Comparison of ENCODE assay signal across 8 mouse cellular contexts in the genomic region with DNA sequence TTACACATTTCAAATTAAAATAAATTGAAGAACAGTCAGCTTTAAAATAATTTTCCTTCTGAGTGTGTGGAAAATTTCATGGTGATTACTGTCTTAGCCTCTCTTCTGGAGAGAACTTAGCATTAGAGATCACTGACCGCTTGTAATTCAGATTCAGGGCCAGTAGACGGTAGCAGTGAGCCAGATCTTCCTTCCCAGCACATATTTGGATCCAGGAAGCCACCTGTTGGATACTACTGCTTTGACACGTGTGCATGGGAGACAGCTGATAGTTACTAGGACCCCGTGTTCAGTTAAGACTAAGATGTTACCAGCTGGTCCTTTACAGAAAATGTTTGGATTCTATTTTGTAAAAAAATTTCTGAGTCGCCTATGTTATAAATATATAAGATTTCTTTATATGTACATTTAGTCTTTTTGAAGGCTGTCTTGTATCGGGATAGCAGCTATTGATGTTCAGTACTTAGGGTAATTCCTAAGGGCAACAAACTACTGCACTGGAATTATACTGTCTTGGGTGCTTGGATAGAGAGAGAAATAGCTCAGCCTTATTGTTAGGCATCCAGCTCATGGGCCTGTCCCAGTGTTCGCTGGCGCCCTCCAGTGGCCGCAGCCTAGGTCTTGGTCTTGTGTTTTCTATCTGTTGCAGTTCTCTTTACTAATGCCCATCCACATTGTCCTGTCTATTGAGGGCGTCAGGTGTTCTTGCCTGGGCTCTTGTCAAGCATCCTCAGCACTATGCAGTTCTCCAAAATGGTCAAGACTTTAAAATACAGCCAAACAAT.
DNase-seq lines count a peak whose midpoint lies in the region; ATAC-seq lines count a peak whose summit lies in the region.

No protein-coding gene starts in this region.

- no peak overlapping the region for H3K9ac ChIP-seq in kidney, embryonic 15.5 days
- no peak overlapping the region for H3K9ac ChIP-seq in midbrain, embryonic 15.5 days

- no peak overlapping the region for H3K4me3 ChIP-seq in kidney, embryonic 15.5 days (replicated peaks)
- no peak overlapping the region for H3K4me3 ChIP-seq in limb, embryonic 10.5 days
- H3K4me3 ChIP-seq in midbrain, embryonic 15.5 days, result no peak overlapping the region

- H3K27ac ChIP-seq in kidney, embryonic 15.5 days, result no peak overlapping the region
- H3K27ac ChIP-seq in limb, embryonic 10.5 days, result no peak overlapping the region
- H3K27ac ChIP-seq in midbrain, embryonic 15.5 days, result no peak overlapping the region

- no peak overlapping the region for H3K4me2 ChIP-seq in kidney, embryonic 15.5 days
- no peak overlapping the region for H3K4me2 ChIP-seq in midbrain, embryonic 15.5 days

- no peak for ATAC-seq in kidney, embryonic 15.5 days (replicated peaks; ENCODE audit: low FRiP score)
- 0 out of 2 replicates have a peak, but pooled peaks have one; percentile 45 for ATAC-seq in midbrain, embryonic 15.5 days (replicated peaks)

- peaks cover 82% of the 10 kb centered on the region for H3K36me3 ChIP-seq in kidney, embryonic 15.5 days
- H3K36me3 ChIP-seq in limb, embryonic 10.5 days, result peaks cover 84% of the 10 kb centered on the region
- peaks cover 20% of the 10 kb centered on the region for H3K36me3 ChIP-seq in midbrain, embryonic 15.5 days (replicated peaks)

- DNase-seq in kidney, adult 11 months, result peak; percentile 76
- peak; percentile 91 for DNase-seq in embryo, embryonic 10 days (ENCODE audit: low spot score)
- DNase-seq in gastrocnemius, postnatal 14 days, result peak; percentile 80
- peak; percentile 88 for DNase-seq in kidney, adult 18-20 months
- peak; percentile 82 for DNase-seq in limb, embryonic 10.5 days (ENCODE audit: low spot score)
- peak; percentile 82 to 93 for DNase-seq in spleen, postnatal 10 days (ENCODE audit: low spot score in 2 of 2)

- no peaks in the 10 kb centered on the region for H3K27me3 ChIP-seq in kidney, embryonic 15.5 days
- H3K27me3 ChIP-seq in limb, embryonic 10.5 days (ENCODE audit: low read depth, poor library complexity, severe bottlenecking), result no peaks in the 10 kb centered on the region
- no peaks in the 10 kb centered on the region for H3K27me3 ChIP-seq in midbrain, embryonic 15.5 days (replicated peaks)

- WGBS in kidney, embryonic 15.5 days, result 46% methylated on average over 10 of the region's 10 CpGs
- 46% methylated on average over 10 of the region's 10 CpGs for WGBS in limb, embryonic 10.5 days
- WGBS in midbrain, embryonic 15.5 days, result 42% methylated on average over 10 of the region's 10 CpGs

- intact Hi-C loops in gastrocnemius, postnatal 14 days (cut with DNase I; ENCODE audit: low total_unique reads), result loop anchor here (5.0 kb wide), 1 partner anchor 69 kb away; no protein-coding TSS in a partner anchor

- no peaks in the 10 kb centered on the region for H3K4me1 ChIP-seq in kidney, embryonic 15.5 days
- no peaks in the 10 kb centered on the region for H3K4me1 ChIP-seq in limb, embryonic 10.5 days
- H3K4me1 ChIP-seq in midbrain, embryonic 15.5 days, result no peaks in the 10 kb centered on the region

- no peaks in the 10 kb centered on the region for H3K9me3 ChIP-seq in kidney, embryonic 15.5 days (replicated peaks)
- H3K9me3 ChIP-seq in limb, embryonic 10.5 days (replicated peaks), result no peaks in the 10 kb centered on the region
- H3K9me3 ChIP-seq in midbrain, embryonic 15.5 days, result no peaks in the 10 kb centered on the region
